Mouse (Mus musculus) lung, postnatal 4 days (tissue): ENCODE measurements around the gene Chil1.

Experiments
- DNase-seq, 2 experiments: peaks; one replicate each; pipeline ENCODE4 v3.0.0; 2021

The Chil1 gene

DNA sequence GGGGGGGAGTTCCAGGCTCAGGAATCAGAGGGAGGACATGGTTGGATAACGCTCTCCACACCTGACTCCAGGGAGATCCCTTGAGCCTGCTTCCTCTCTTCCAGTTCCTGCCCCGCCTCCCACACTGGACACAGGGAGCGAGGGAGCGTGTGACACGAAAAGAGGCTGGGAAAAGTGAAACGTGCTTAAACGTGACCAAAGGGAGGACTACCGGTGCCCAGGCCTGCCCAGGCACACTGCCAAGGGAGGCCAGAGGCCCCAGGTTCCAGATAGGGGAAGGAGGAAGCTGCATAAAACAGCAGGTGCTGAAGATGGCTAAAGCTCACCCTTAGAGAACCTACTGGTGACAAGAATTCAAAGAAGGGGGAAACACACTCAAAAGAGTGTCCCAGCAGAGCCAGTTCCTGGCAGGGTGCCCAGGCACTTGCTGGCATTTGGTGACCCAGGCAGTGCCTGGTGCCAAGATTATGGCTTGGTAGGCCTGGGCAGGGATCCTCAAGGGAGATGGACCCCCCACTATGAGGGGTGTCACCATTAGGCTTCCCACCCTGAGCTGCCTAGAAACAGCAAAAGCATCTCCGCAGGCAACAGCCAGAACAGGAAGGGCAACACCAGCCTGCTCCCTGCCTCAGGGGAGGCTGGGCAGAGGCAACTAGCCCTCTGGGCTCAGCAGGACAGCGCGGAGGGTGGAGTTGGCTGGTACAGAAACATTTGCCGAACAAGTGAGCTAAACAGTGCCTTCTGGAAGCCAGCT, 51.0 kb downstream of the Chil1 start:
- DNase-seq: peak; percentile 34 to 65

DNA sequence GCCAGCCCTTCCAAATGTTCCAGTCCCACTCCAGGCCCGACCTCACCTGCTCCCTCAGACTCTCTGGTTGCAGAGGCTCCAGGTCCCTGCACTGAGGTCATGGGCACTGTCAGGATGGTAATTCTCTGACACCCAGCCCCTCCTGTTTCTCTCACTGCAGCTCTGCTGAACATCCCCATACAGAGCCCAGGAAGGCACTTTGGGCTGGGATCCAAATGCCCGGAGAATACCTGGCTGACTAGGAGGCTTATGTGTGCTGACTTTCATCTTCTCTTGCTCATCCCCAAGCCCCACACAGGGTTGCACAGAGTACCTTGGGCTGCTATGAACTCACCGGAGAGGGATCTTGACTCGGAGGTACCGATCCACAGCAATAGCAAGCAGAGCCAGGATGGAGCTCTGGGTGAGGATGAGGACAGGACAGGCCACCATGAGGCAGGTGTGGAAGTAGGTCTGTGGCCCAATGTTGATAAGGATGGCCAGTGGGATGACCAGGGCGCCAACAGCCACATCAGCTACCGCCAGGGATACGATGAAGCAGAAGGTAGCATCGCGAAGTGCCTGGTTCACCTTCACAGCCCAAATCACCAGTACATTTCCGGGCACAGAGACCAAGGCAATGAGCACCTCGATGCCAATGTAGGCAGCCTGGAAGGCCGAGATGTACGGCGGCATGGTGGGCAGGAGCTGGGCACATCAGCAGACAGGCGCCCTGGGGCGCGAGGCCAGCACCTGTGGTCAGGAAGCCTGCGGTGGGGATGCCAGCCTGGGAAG, 51.9 kb downstream of the Chil1 start:
- no peak for DNase-seq

DNA sequence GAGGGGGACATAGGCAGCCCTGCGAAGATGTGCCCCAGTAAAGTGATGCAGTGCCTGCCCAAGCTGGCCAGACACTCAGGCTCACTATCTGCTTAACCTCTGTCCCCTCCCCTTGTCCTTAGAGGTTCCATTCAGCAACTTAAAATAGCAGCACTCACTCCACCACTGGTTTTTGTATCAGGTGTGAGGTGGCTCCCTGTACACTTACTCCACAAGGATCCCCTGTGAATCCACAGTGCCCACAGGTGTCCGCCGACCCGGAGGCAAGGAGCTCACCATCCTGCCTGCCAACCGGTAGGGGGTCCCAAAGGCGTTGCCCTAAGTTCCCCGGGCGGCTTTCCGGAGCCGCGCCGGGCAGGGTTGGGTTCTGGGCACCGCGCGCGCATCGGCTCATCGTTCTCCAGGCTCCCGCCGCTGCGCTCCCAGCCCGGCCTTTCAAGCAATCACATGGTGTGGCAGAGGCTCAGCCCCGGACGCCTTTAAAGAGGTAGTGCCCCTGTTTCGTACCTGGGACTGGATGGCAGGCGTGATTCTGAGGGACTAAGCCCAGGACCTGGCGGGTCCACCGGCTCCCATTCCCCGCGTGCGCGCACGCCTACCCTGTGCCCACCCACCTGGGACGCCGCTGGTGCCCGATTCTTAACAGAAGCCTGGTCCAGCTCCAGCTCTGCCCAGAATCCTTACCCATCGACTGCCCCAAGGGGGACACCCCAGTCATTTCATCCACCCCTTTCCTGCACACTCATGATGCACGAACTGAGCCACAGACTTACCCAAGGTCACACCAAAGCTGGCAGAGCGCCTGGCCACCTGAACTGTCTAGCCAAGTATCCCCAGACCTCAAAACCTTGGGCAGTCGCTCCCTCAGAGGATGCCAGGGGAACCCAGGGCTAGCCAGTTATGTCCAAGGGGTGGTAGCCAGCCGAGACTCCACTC, 52.7 kb downstream of the Chil1 start:
- peak; percentile 51 to 53 for DNase-seq

DNA sequence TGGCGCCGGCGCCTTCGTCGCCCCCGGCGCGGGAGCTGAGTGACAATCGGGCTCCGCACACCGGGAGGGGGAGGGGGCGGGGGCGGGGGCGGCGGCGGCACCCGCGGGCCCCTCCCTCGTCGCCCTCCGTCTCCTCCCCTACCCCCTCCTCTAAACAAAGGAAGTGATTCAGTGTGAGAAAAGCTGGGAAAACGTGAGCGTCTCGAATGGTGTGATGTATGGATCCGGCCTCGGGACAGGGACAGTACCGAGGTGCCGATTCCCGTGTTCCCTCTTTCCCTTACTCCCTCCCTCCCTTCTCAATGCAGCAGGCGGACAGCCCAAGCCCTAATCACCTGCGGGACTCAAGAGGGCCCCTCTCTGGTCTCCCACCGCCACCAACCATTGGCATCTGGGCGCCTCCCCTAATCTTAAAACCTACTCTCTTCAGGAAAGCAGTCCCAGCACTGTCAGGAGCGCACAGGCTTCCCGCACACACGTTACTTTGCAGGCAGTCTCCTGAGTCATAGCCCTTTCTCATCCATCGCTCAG, 53.5 kb downstream of the Chil1 start, which contains the start of gene Adora1:
Gene Adora1 (minus strand): TSS at position 41 of the 531 bp plus-strand sequence.
- peak in 1 of 2 experiments; percentile 19 for DNase-seq

DNA sequence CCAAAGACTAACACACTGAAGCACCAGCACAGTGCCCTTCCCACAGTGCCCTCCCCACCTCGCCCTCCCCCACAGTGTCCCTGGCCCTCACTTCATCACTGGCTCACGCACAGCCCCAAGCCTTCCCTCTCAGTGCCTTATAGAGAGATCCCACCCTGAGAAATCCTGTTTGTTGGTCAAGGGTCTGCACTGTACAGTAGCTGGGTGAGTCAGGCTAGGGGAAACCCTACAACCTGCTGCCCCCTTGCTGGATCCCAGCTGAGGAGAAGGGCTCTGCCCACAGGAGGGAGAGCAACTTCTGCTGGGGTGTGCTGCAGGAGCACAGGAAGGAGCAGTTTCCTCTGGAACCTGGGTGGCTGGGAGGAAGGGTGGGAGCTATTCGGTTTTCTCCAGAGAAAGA, 54.2 kb downstream of the Chil1 start:
- no peak for DNase-seq

DNA sequence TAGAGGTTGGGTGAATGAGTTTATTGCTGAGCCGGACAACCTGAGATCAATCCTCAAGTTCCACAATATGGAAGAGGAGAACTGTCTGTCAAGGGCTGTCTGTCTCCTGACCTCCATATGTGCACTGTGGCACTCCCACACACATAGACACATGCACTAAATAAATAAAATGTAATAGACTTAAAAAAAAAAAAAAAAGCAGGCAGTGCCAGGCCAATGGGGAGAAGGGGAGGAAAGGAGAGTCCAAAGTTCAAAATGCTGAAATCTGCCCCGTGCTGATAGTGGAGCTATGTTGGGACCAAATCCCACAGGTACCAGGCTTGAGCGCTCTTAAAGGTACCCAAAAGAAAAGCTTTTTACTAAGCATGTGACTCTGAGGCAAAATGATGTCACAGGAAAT, 55.5 kb downstream of the Chil1 start:
- DNase-seq: no peak
